Mouse (Mus musculus): ENCODE data around the gene Armc2.

GRCm38 (mm10) chr10:41867956-41868355 is 150.3 kb downstream of the Armc2 start:
- no peak for TF ChIP-seq CTCF (conservative IDR thresholded peaks at IDR 0.05; ENCODE audit: low read length)
- no peak for TF ChIP-seq NANOG (IDR thresholded peaks at IDR 0.05; ENCODE audit: borderline replicate concordance, low read length)
